Mouse (Mus musculus) liver, embryonic 16.5 days (tissue): ENCODE results near the gene Ret. TPM values are rescaled to one million over a fixed set of nuclear protein-coding genes. Genes with fewer than 3 reads are reported as not detected.

Experiments used
- ATAC-seq: fragments of 200-750 bp; cut with Nextera tagmentation; 2 replicates; pipeline ENCODE4 v1.8.0; 2017; ENCODE audit warnings: low read depth, mild to moderate bottlenecking, moderate number of reproducible peaks, moderate library complexity
- H3K27ac ChIP-seq: fragments of 300-500 bp; sonication (generic); 2 replicates; pipeline ENCODE4 v1.5.1; 2014; ENCODE audit warnings: mild to moderate bottlenecking, low read length
- H3K27me3 ChIP-seq: fragments of 300-500 bp; sonication (generic); 2 replicates; pipeline ENCODE4 v1.6.1; 2014; ENCODE audit warnings: low read depth, low read length, mixed read lengths; ENCODE audit not compliant: control insufficient read depth, insufficient read depth
- H3K36me3 ChIP-seq: fragments of 300-500 bp; sonication (generic); 2 replicates; pipeline ENCODE4 v1.6.1; 2014; ENCODE audit warnings: mild to moderate bottlenecking; ENCODE audit not compliant: control insufficient read depth, insufficient read depth
- H3K4me1 ChIP-seq: fragments of 300-500 bp; sonication (generic); 2 replicates; pipeline ENCODE4 v1.6.1; 2014; ENCODE audit warnings: low read depth, low read length, mixed read lengths; ENCODE audit not compliant: control insufficient read depth
- H3K4me2 ChIP-seq: fragments of 300-500 bp; sonication (generic); 2 replicates; pipeline ENCODE4 v1.6.1; 2014; ENCODE audit warnings: low read depth, low read length, mixed read lengths
- H3K4me3 ChIP-seq: fragments of 300-500 bp; sonication (generic); 2 replicates; pipeline ENCODE4 v1.5.1; 2014; ENCODE audit warnings: low read depth, mild to moderate bottlenecking, low read length
- H3K9ac ChIP-seq: fragments of 300-500 bp; sonication (generic); 2 replicates; pipeline ENCODE4 v1.6.1; 2014; ENCODE audit warnings: low read depth, low read length
- H3K9me3 ChIP-seq: fragments of 300-500 bp; sonication (generic); replicated peaks from 2 replicates; pipeline ENCODE4 v1.6.1; 2016; ENCODE audit warnings: low read length; ENCODE audit not compliant: control insufficient read depth
- WGBS: fragments of 180-500 bp; shearing (Covaris S2); extraction: QIAGEN DNeasy Blood & Tissue Kit; methylation state at CpG from one replicate; pipeline ENCODE4 v1.1.7; 2014; ENCODE audit not compliant: insufficient replicate concordance; 5-methylcytosine and 5-hydroxymethylcytosine counted together
- polyA plus RNA-seq: library from polyadenylated mRNA; unstranded; fragments of >200 nt; fragmentation: Nextera tagmentation; extraction: Ambion mirVana; gene quantifications from 2 replicates; pipeline ENCODE4 v1.2.1, GENCODE M21; 2015

The Ret gene
- polyA plus RNA-seq: 0.02 and 0.13 TPM in 2 replicates

GRCm38 (mm10) chr6:118197440-118197975 lies at the start of gene Ret:
TSS of gene Ret (minus strand) at chr6:118197718.
- no peaks in the 10 kb centered on the region; the same call in 1 of the 2 replicates for H3K4me1 ChIP-seq

GRCm38 (mm10) chr6:118247161-118247560 lies 49.6 kb upstream of the Ret start:
- ATAC-seq: no peak
- Histone ChIP-seq H3K4me1 (no peaks in the 10 kb centered on the region), H3K4me2 (no peak overlapping the region), H3K27ac (no peak overlapping the region), H3K9ac (no peak overlapping the region), H3K36me3 (no peaks in the 10 kb centered on the region), H3K4me3 (no peak overlapping the region), H3K9me3 (no peaks in the 10 kb centered on the region), H3K27me3 (no peaks in the 10 kb centered on the region)
- WGBS: 60% methylated on average over 6 of the region's 6 CpGs

More at GRCm38 (mm10) chr6:118197440-118197975, at the start of gene Ret:
- ATAC-seq: no peak
- H3K27ac ChIP-seq: no peak within 1 kb of the TSS
- WGBS: 1% methylated on average over 26 of the region's 26 CpGs
- peak within 1 kb of the TSS; percentile 70 for H3K4me2 ChIP-seq
- H3K27me3 ChIP-seq: peaks cover 54% of the 10 kb centered on the region
- H3K4me3 ChIP-seq: peak within 1 kb of the TSS; percentile 48
- no peaks in the 10 kb centered on the region for H3K36me3 ChIP-seq
- H3K9ac ChIP-seq: no peak within 1 kb of the TSS
- H3K9me3 ChIP-seq: no peaks in the 10 kb centered on the region

GRCm38 (mm10) chr6:118244106-118244505 lies 46.6 kb upstream of the Ret start:
- Histone ChIP-seq H3K9ac (no peak overlapping the region), H3K9me3 (no peaks in the 10 kb centered on the region), H3K27ac (no peak overlapping the region), H3K4me1 (no peaks in the 10 kb centered on the region), H3K4me2 (no peak overlapping the region), H3K4me3 (no peak overlapping the region), H3K27me3 (no peaks in the 10 kb centered on the region), H3K36me3 (no peaks in the 10 kb centered on the region)
- ATAC-seq: no peak
- WGBS: 54% methylated on average over 7 of the region's 7 CpGs

- no peak for ATAC-seq
- Histone ChIP-seq H3K36me3 (no peaks in the 10 kb centered on the region), H3K27ac (no peak overlapping the region), H3K4me2 (no peak overlapping the region), H3K27me3 (no peaks in the 10 kb centered on the region), H3K4me1 (no peaks in the 10 kb centered on the region), H3K4me3 (no peak overlapping the region), H3K9me3 (no peaks in the 10 kb centered on the region), H3K9ac (no peak overlapping the region)
- 54% methylated on average over 5 of the region's 5 CpGs for WGBS
These were observed 45.4 kb upstream of the Ret start for GRCm38 (mm10) chr6:118242941-118243340.

GRCm38 (mm10) chr6:118226072-118226471 lies 28.6 kb upstream of the Ret start:
- H3K4me1 ChIP-seq: no peaks in the 10 kb centered on the region
- 47% methylated on average over 3 of the region's 3 CpGs for WGBS
- no peak overlapping the region for H3K4me2 ChIP-seq
- H3K27ac ChIP-seq: no peak overlapping the region
- no peaks in the 10 kb centered on the region for H3K9me3 ChIP-seq
- no peaks in the 10 kb centered on the region for H3K36me3 ChIP-seq
- no peak overlapping the region for H3K9ac ChIP-seq
- no peak for ATAC-seq
- no peaks in the 10 kb centered on the region for H3K27me3 ChIP-seq
- H3K4me3 ChIP-seq: no peak overlapping the region

GRCm38 (mm10) chr6:118222471-118222870 lies 25.0 kb upstream of the Ret start:
- Histone ChIP-seq H3K36me3 (no peaks in the 10 kb centered on the region), H3K27me3 (no peaks in the 10 kb centered on the region), H3K27ac (no peak overlapping the region), H3K9ac (no peak overlapping the region), H3K4me1 (no peaks in the 10 kb centered on the region), H3K4me2 (no peak overlapping the region), H3K4me3 (no peak overlapping the region), H3K9me3 (no peaks in the 10 kb centered on the region)
- WGBS: 51% methylated on average over 2 of the region's 2 CpGs
- ATAC-seq: no peak

- no peaks in the 10 kb centered on the region for H3K27me3 ChIP-seq
- H3K9ac ChIP-seq: no peak overlapping the region
- no peak for ATAC-seq
- no peak overlapping the region for H3K27ac ChIP-seq
- H3K4me1 ChIP-seq: no peaks in the 10 kb centered on the region
- no peaks in the 10 kb centered on the region for H3K9me3 ChIP-seq
- no peak overlapping the region for H3K4me3 ChIP-seq
- no peak overlapping the region for H3K4me2 ChIP-seq
- WGBS: 80% methylated on average over 8 of the region's 9 CpGs
- H3K36me3 ChIP-seq: no peaks in the 10 kb centered on the region
These were observed 18.2 kb upstream of the Ret start for GRCm38 (mm10) chr6:118215676-118216075.

GRCm38 (mm10) chr6:118208326-118208725 lies 10.8 kb upstream of the Ret start:
- Histone ChIP-seq H3K4me3 (no peak overlapping the region), H3K9ac (no peak overlapping the region), H3K27ac (no peak overlapping the region), H3K27me3 (no peaks in the 10 kb centered on the region; the same call in 1 of the 2 replicates), H3K36me3 (no peaks in the 10 kb centered on the region), H3K4me2 (no peak overlapping the region), H3K9me3 (no peaks in the 10 kb centered on the region), H3K4me1 (no peaks in the 10 kb centered on the region)
- no peak for ATAC-seq
- WGBS: 69% methylated on average over 8 of the region's 8 CpGs

- ATAC-seq: no peak
- no peak overlapping the region for H3K27ac ChIP-seq
- no peaks in the 10 kb centered on the region for H3K4me1 ChIP-seq
- no peaks in the 10 kb centered on the region for H3K36me3 ChIP-seq
- no peak overlapping the region for H3K4me2 ChIP-seq
- H3K9me3 ChIP-seq: no peaks in the 10 kb centered on the region
- 78% methylated on average over 6 of the region's 6 CpGs for WGBS
- no peak overlapping the region for H3K4me3 ChIP-seq
- no peaks in the 10 kb centered on the region; the same call in 1 of the 2 replicates for H3K27me3 ChIP-seq
- no peak overlapping the region for H3K9ac ChIP-seq
These were observed 8.9 kb upstream of the Ret start for GRCm38 (mm10) chr6:118206386-118206785.
